Mouse (Mus musculus) MEL (cell line): ENCODE measurements around the gene Rspo1.

ENCODE experiments used
- CHD1 ChIP-seq: IDR thresholded peaks from 2 replicates; pipeline ENCODE4 v1.6.1; 2012; ENCODE audit warnings: low read depth, mild to moderate bottlenecking, inconsistent platforms, low read length, improper control_type of control experiment
- E2F4 ChIP-seq: IDR thresholded peaks from 2 replicates; pipeline ENCODE4 v1.6.1; 2011; ENCODE audit warnings: low read depth, low read length, improper control_type of control experiment, borderline replicate concordance
- KAT2A ChIP-seq: conservative IDR thresholded peaks from 2 replicates; pipeline ENCODE4 v1.6.1; 2012; ENCODE audit warnings: low read depth, low read length, improper control_type of control experiment, inconsistent platforms
- MAFK ChIP-seq: IDR thresholded peaks from 2 replicates; pipeline ENCODE4 v1.6.1; 2011; ENCODE audit warnings: low read depth, mild to moderate bottlenecking, low read length, improper control_type of control experiment, borderline replicate concordance
- POLR2A ChIP-seq, 2 experiments: IDR thresholded peaks; 2 replicates each; pipeline ENCODE4 v1.6.1; 2011 to 2012; ENCODE audit warnings: low read length in 2 of 2, mild to moderate bottlenecking in 2 of 2, control low read depth in 1 of 2, improper control_type of control experiment in 1 of 2, low read depth in 1 of 2, moderate library complexity in 1 of 2; ENCODE audit not compliant: control insufficient read depth in 1 of 2, insufficient read depth in 1 of 2, poor library complexity in 1 of 2
- SIN3A ChIP-seq: IDR thresholded peaks from 2 replicates; pipeline ENCODE4 v1.6.1; 2012; ENCODE audit warnings: low read length, improper control_type of control experiment, inconsistent platforms
- SMC3 ChIP-seq: IDR thresholded peaks from 2 replicates; pipeline ENCODE4 v1.6.1; 2011; ENCODE audit warnings: low read depth, low read length, improper control_type of control experiment

DNA sequence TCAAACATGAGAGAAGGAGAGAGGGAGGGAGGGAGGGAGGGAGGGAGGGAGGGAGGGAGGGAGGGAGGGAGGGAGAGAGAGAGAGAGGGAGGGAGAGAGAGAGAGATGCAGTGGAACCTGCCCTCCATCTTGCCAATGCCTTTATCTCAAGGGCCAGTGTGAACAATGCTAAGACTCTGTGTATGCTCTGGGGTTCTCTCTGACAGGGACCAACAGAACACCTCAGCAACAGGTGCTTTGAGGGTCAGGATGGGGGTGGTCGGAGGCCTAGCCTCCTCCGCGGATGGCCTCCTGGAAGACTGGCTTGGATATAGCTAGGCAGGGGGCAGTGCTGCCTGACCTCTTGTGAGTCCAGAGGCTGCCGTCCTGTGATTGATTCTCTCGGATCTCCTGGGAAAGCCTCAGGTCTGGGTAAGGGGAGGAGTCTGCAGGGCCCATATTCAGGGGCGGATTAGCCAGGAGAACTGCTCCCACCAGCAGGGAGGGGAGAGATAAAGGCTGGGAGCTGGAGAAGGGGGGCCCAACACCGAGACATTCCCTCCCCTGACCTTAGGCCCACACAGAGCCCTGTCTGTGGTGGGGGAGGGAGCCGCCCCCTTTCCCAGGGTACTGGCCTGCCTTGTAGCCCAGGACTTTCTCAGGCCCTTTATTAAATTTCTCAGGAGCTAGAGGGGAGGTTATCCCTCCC lies 21.2 kb upstream of the Rspo1 start:
- TF ChIP-seq SIN3A: no peak
- no peak for TF ChIP-seq SMC3
- TF ChIP-seq CHD1: no peak
- TF ChIP-seq MAFK: no peak
- TF ChIP-seq E2F4: no peak
- no peak for TF ChIP-seq KAT2A
- no peak for TF ChIP-seq POLR2A (IDR thresholded peaks at IDR 0.05; ENCODE audit: control insufficient read depth in 1 of 2, insufficient read depth in 1 of 2, low read depth in 1 of 2, low read length in 2 of 2, poor library complexity in 1 of 2)
